Mouse (Mus musculus): Measurements from ENCODE around the gene Tstd3.

The Tstd3 gene

GRCm38 (mm10) chr4:21766863-21767304 lies at the start of gene Tstd3, which contains the start of gene Usp45:
TSS of gene Tstd3 (minus strand) at chr4:21767212.
TSS of gene Usp45 (plus strand) at chr4:21767156.
- peak; percentile 87 for DNase-seq (ENCODE audit: low read depth, low spot score)

- peak; percentile 75 for DNase-seq (ENCODE audit: low read depth, low spot score)
Measured at GRCm38 (mm10) chr4:21814029-21814428, 47.0 kb upstream of the Tstd3 start.

GRCm38 (mm10) chr4:21812635-21813034 lies 45.6 kb upstream of the Tstd3 start:
- DNase-seq (ENCODE audit: low read depth, low spot score), result no peak

- no peak for DNase-seq (ENCODE audit: low read depth, low spot score)
Measured at GRCm38 (mm10) chr4:21810608-21811007, 43.6 kb upstream of the Tstd3 start.

- no peak for DNase-seq (ENCODE audit: low read depth, low spot score)
Measured at GRCm38 (mm10) chr4:21807204-21807603, 40.2 kb upstream of the Tstd3 start.

- no peak for DNase-seq (ENCODE audit: low read depth, low spot score)
Measured at GRCm38 (mm10) chr4:21801620-21802019, 34.6 kb upstream of the Tstd3 start.

- DNase-seq (ENCODE audit: low read depth, low spot score), result no peak
Measured at GRCm38 (mm10) chr4:21801013-21801412, 34.0 kb upstream of the Tstd3 start.

- no peak for DNase-seq (ENCODE audit: low read depth, low spot score)
Measured at GRCm38 (mm10) chr4:21793631-21794030, 26.6 kb upstream of the Tstd3 start.

- no peak for DNase-seq (ENCODE audit: low read depth, low spot score)
Measured at GRCm38 (mm10) chr4:21789836-21790235, 22.8 kb upstream of the Tstd3 start.

- no peak for DNase-seq (ENCODE audit: low read depth, low spot score)
Measured at GRCm38 (mm10) chr4:21788903-21789302, 21.9 kb upstream of the Tstd3 start.

- DNase-seq (ENCODE audit: low read depth, low spot score), result no peak
Measured at GRCm38 (mm10) chr4:21786268-21786667, 19.3 kb upstream of the Tstd3 start.

- DNase-seq (ENCODE audit: low read depth, low spot score), result no peak
Measured at GRCm38 (mm10) chr4:21780816-21781726, 14.1 kb upstream of the Tstd3 start.

GRCm38 (mm10) chr4:21776946-21777265 lies 9.9 kb upstream of the Tstd3 start:
- DNase-seq (ENCODE audit: low read depth, low spot score), result no peak

- peak; percentile 86 for DNase-seq (ENCODE audit: low read depth, low spot score)
Measured at GRCm38 (mm10) chr4:21776091-21776945, 9.3 kb upstream of the Tstd3 start.

GRCm38 (mm10) chr4:21772306-21772705 lies 5.3 kb upstream of the Tstd3 start:
- peak; percentile 13 for DNase-seq (ENCODE audit: low read depth, low spot score)

- no peak for DNase-seq (ENCODE audit: low read depth, low spot score)
Measured at GRCm38 (mm10) chr4:21771064-21771463, 4.1 kb upstream of the Tstd3 start.

- DNase-seq (ENCODE audit: low read depth, low spot score), result no peak
Measured at GRCm38 (mm10) chr4:21766171-21766862, 695 bp downstream of the Tstd3 start.

GRCm38 (mm10) chr4:21763827-21764226 lies 3.2 kb downstream of the Tstd3 start:
- no peak for DNase-seq (ENCODE audit: low read depth, low spot score)

- no peak for DNase-seq (ENCODE audit: low read depth, low spot score)
Measured at GRCm38 (mm10) chr4:21761416-21762160, 5.4 kb downstream of the Tstd3 start.

GRCm38 (mm10) chr4:21758860-21759259 lies 8.2 kb downstream of the Tstd3 start:
- DNase-seq (ENCODE audit: low read depth, low spot score), result no peak
